8 mouse cellular contexts compared by ENCODE assay signal in genomic region chr13:21993957-21994738, GRCm38 (mm10). TPM values are rescaled to one million over a fixed set of nuclear protein-coding genes. Genes with fewer than 3 reads are reported as not detected.
DNase-seq lines count a peak whose midpoint lies in the region; ATAC-seq and TF ChIP-seq lines count a peak whose summit lies in the region.
"Had no signal": no experiment of that assay in that cellular context is flagged by ENCODE, and none has a peak within 500 bp of the region (broad histone marks: within the 10 kb centered on the region; RNA-seq: fewer than 3 reads in every experiment).

No protein-coding gene starts in this region.

- H3K9me3 ChIP-seq in MEL (replicated peaks; ENCODE audit: insufficient read depth, low read length), result no peaks in the 10 kb centered on the region
- H3K9me3 ChIP-seq in limb, embryonic 11.5 days (ENCODE audit: control insufficient read depth, low read length), result no peaks in the 10 kb centered on the region
- H3K9me3 ChIP-seq: limb, embryonic 15.5 days had no signal

- no peak for TF ChIP-seq POLR2A in MEL (IDR thresholded peaks at IDR 0.05; ENCODE audit: control insufficient read depth in 1 of 2, insufficient read depth in 1 of 2, low read depth in 1 of 2, low read length in 2 of 2, poor library complexity in 1 of 2)

- H3K9ac ChIP-seq in MEL (ENCODE audit: control insufficient read depth, low read depth, low read length, poor library complexity, severe bottlenecking), result no peak overlapping the region
- no peak overlapping the region for H3K9ac ChIP-seq in limb, embryonic 11.5 days (ENCODE audit: low read length)
- H3K9ac ChIP-seq: limb, embryonic 15.5 days had no signal

- H3K27ac ChIP-seq in MEL (ENCODE audit: control insufficient read depth, low read depth, low read length), result no peak overlapping the region
- no peak overlapping the region for H3K27ac ChIP-seq in limb, embryonic 11.5 days (replicated peaks; ENCODE audit: low read depth, low read length)
- H3K27ac ChIP-seq: limb, embryonic 15.5 days had no signal

- WGBS in limb, embryonic 11.5 days, result under 1% methylated on average over 22 of the region's 22 CpGs

- no peaks in the 10 kb centered on the region for H3K79me2 ChIP-seq in MEL (ENCODE audit: control insufficient read depth, insufficient read depth, low read length, poor library complexity)

- peak overlapping the region; percentile 47 to 57; a peak in 3 of 4 replicates for H3K4me3 ChIP-seq in MEL (ENCODE audit: control insufficient read depth in 1 of 2, insufficient read depth in 1 of 2, low read depth in 2 of 2, low read length in 2 of 2)
- no peak overlapping the region for H3K4me3 ChIP-seq in limb, embryonic 11.5 days (ENCODE audit: low read depth, low read length)

- ATAC-seq in limb, embryonic 11.5 days (ENCODE audit: insufficient number of reproducible peaks, low FRiP score, low TSS enrichment, low read depth), result no peak

- TF ChIP-seq EP300 in MEL (IDR thresholded peaks at IDR 0.05; ENCODE audit: low read depth in 1 of 2, low read length in 2 of 2), result no peak

- TF ChIP-seq CTCF in MEL (IDR thresholded peaks at IDR 0.05 in 2 of 3, conservative IDR thresholded peaks at IDR 0.05 in 1 of 3; ENCODE audit: control insufficient read depth in 1 of 3, insufficient read depth in 1 of 3, low read depth in 2 of 3, low read length in 3 of 3, poor library complexity in 1 of 3, severe bottlenecking in 1 of 3), result no peak

- peaks cover 0 to 11% of the 10 kb centered on the region in 2 experiments; a peak in 2 of 4 replicates for H3K36me3 ChIP-seq in MEL (ENCODE audit: control insufficient read depth in 1 of 2, insufficient read depth in 2 of 2, low read length in 2 of 2)
- no peaks in the 10 kb centered on the region for H3K36me3 ChIP-seq in limb, embryonic 11.5 days (ENCODE audit: control insufficient read depth, insufficient read depth, low read length)
- H3K36me3 ChIP-seq: limb, embryonic 15.5 days had no signal

- DNase-seq in left cerebral cortex, postnatal 25 days (ENCODE audit: low spot score in 2 of 2), result peak; percentile 24 to 52
- no peak for DNase-seq in left cerebral cortex, adult 8-10 months (ENCODE audit: low spot score in 2 of 2)
- DNase-seq in MEL (ENCODE audit: low read depth, low spot score), result peak; percentile 86
- DNase-seq in embryo, embryonic 9.5 days (ENCODE audit: extremely low spot score), result peak; percentile 91
- DNase-seq in limb, embryonic 11.5 days (ENCODE audit: low spot score), result peak; percentile 84
- DNase-seq in thymus, postnatal 14 days, result peak; percentile 56
- DNase-seq in gastrocnemius, adult 18-20 months (ENCODE audit: low spot score), result no peak

- intact Hi-C loops in left cerebral cortex, postnatal 25 days (cut with DNase I), result no loop called here

- H3K27me3 ChIP-seq in MEL (ENCODE audit: control insufficient read depth in 1 of 2, insufficient read depth in 2 of 2, low read length in 2 of 2), result peaks cover 0 to 2% of the 10 kb centered on the region in 2 experiments; a peak in 2 of 4 replicates
- H3K27me3 ChIP-seq in limb, embryonic 11.5 days (ENCODE audit: control insufficient read depth, insufficient read depth, low read length), result peaks cover 36% of the 10 kb centered on the region

- H3K4me2 ChIP-seq in limb, embryonic 11.5 days (ENCODE audit: low read depth, severe bottlenecking), result no peak overlapping the region

- peaks cover 0 to 9% of the 10 kb centered on the region in 2 experiments; a peak in 1 of 4 replicates for H3K4me1 ChIP-seq in MEL (ENCODE audit: control insufficient read depth in 1 of 2, insufficient read depth in 2 of 2, low read length in 2 of 2)
- peaks cover 10% of the 10 kb centered on the region for H3K4me1 ChIP-seq in limb, embryonic 11.5 days (ENCODE audit: control insufficient read depth, insufficient read depth, low read length)

- TF ChIP-seq RAD21 in MEL (IDR thresholded peaks at IDR 0.05; ENCODE audit: low read depth, low read length), result no peak

TF ChIP-seq in MEL, 35 proteins besides CTCF, POLR2A, EP300 and RAD21:
- TF ChIP-seq MYC (IDR thresholded peaks at IDR 0.05; ENCODE audit: low read depth, low read length) (peak; percentile 75; the same call in 1 of the 2 replicates), E2F4 (IDR thresholded peaks at IDR 0.05; ENCODE audit: borderline replicate concordance, low read depth, low read length) (no peak), MAFK (IDR thresholded peaks at IDR 0.05; ENCODE audit: borderline replicate concordance, low read depth, low read length) (peak; percentile 89), TBP (IDR thresholded peaks at IDR 0.05; ENCODE audit: low read depth, low read length) (peak; percentile 100), ZC3H11A (IDR thresholded peaks at IDR 0.05; ENCODE audit: low read depth, low read length) (no peak), GATA1 (IDR thresholded peaks at IDR 0.05; ENCODE audit: low read depth, low read length) (peak; percentile 20; the same call in 1 of the 2 replicates), UBTF (IDR thresholded peaks at IDR 0.05; ENCODE audit: borderline replicate concordance, insufficient read depth, low read depth, low read length) (no peak), RCOR1 (IDR thresholded peaks at IDR 0.05; ENCODE audit: low read depth, low read length) (peak; percentile 96)

RNA-seq across cellular contexts. Expression of gene Pom121l2, which starts 13.2 kb away (rescaled TPM):
- not detected for total RNA-seq in left cerebral cortex, postnatal 25 days (2021)
- not detected for total RNA-seq in left cerebral cortex, adult 8-10 months (2022)
- total RNA-seq in MEL (2012; rRNA removed), result not detected in 2 replicates
- not detected for polyA plus RNA-seq in MEL (2012; ENCODE audit: insufficient read depth in 1 of 2, insufficient read length in 2 of 2, low read depth in 1 of 2, low replicate concordance in 2 of 2, missing spikeins in 1 of 2)
- polyA plus RNA-seq in limb, embryonic 11.5 days (2014; fragmentation: Nextera tagmentation; extraction: Ambion mirVana), result 0.31 and 0.38 TPM in 2 replicates
- not detected for total RNA-seq in gastrocnemius, adult 18-20 months (2021)

RNA-seq across cellular contexts. Expression of gene Prss16, which starts 15.4 kb away (rescaled TPM):
- under 1 TPM; 0.25 to 0.39 TPM for total RNA-seq in left cerebral cortex, postnatal 25 days (2021)
- 1 to 10 TPM in 3 of 4 experiments, under 1 TPM in 1; 0.33 to 1.3 (median 1.0) TPM for total RNA-seq in left cerebral cortex, adult 8-10 months (2022)
- total RNA-seq in MEL (2012; rRNA removed), result not detected in 2 replicates
- under 1 TPM in 1 of 2 experiments, not detected in 1; 0.47 TPM for polyA plus RNA-seq in MEL (2012; ENCODE audit: insufficient read depth in 1 of 2, insufficient read length in 2 of 2, low read depth in 1 of 2, low replicate concordance in 2 of 2, missing spikeins in 1 of 2)
- polyA plus RNA-seq in limb, embryonic 11.5 days (2014; fragmentation: Nextera tagmentation; extraction: Ambion mirVana), result 0.20 and 0.21 TPM in 2 replicates
- not detected for total RNA-seq in gastrocnemius, adult 18-20 months (2021)

RNA-seq across cellular contexts. Expression of gene Hist1h2ah, which starts 41.2 kb away (rescaled TPM):
- 10 to 100 TPM; 28.7 to 29.1 TPM for total RNA-seq in left cerebral cortex, postnatal 25 days (2021)
- total RNA-seq in left cerebral cortex, adult 8-10 months (2022), result 10 to 100 TPM in 3 of 4 experiments, not detected in 1; 15.3 to 27.1 (median 22.8) TPM
- total RNA-seq in MEL (2012; rRNA removed), result 1,264 and 1,284 TPM in 2 replicates
- polyA plus RNA-seq in MEL (2012; ENCODE audit: insufficient read depth in 1 of 2, insufficient read length in 2 of 2, low read depth in 1 of 2, low replicate concordance in 2 of 2, missing spikeins in 1 of 2), result 1 to 10 TPM in 1 of 2 experiments, not detected in 1; 3.7 TPM
- 5.5 and 22.0 TPM in 2 replicates for polyA plus RNA-seq in limb, embryonic 11.5 days (2014; fragmentation: Nextera tagmentation; extraction: Ambion mirVana)
- 1 to 10 TPM; 1.6 to 2.2 TPM for total RNA-seq in gastrocnemius, adult 18-20 months (2021)

RNA-seq across cellular contexts. Expression of gene Hist1h2bk, which starts 41.5 kb away (rescaled TPM):
- 10 to 100 TPM; 10.0 to 11.6 TPM for total RNA-seq in left cerebral cortex, postnatal 25 days (2021)
- 10 to 100 TPM in 3 of 4 experiments, 1 to 10 TPM in 1; 3.0 to 13.9 (median 10.7) TPM for total RNA-seq in left cerebral cortex, adult 8-10 months (2022)
- total RNA-seq in MEL (2012; rRNA removed), result 2,495 and 3,316 TPM in 2 replicates
- 1 to 10 TPM in 1 of 2 experiments, not detected in 1; 5.7 TPM for polyA plus RNA-seq in MEL (2012; ENCODE audit: insufficient read depth in 1 of 2, insufficient read length in 2 of 2, low read depth in 1 of 2, low replicate concordance in 2 of 2, missing spikeins in 1 of 2)
- polyA plus RNA-seq in limb, embryonic 11.5 days (2014; fragmentation: Nextera tagmentation; extraction: Ambion mirVana), result 13.8 and 14.0 TPM in 2 replicates
- total RNA-seq in gastrocnemius, adult 18-20 months (2021), result 1 to 10 TPM; 2.1 to 3.6 TPM

RNA-seq across cellular contexts. Expression of gene Hist1h4i, which starts 47.0 kb away (rescaled TPM):
- total RNA-seq in left cerebral cortex, postnatal 25 days (2021), result 10 to 100 TPM; 60.2 to 73.2 TPM
- 10 to 100 TPM; 62.0 to 71.0 (median 68.4) TPM for total RNA-seq in left cerebral cortex, adult 8-10 months (2022)
- total RNA-seq in MEL (2012; rRNA removed), result 1,065 and 1,370 TPM in 2 replicates
- 10 to 100 TPM in 1 of 2 experiments, not detected in 1; 10.4 TPM for polyA plus RNA-seq in MEL (2012; ENCODE audit: insufficient read depth in 1 of 2, insufficient read length in 2 of 2, low read depth in 1 of 2, low replicate concordance in 2 of 2, missing spikeins in 1 of 2)
- 29.4 and 30.2 TPM in 2 replicates for polyA plus RNA-seq in limb, embryonic 11.5 days (2014; fragmentation: Nextera tagmentation; extraction: Ambion mirVana)
- 10 to 100 TPM; 27.1 to 27.8 TPM for total RNA-seq in gastrocnemius, adult 18-20 months (2021)

Comparison
In these comparisons a context has a peak if more than half of its experiments do, and no peak if none do; other contexts are left out.
1. DNase-seq: peak in left cerebral cortex, postnatal 25 days (2 of 2), MEL (single experiment), embryo, embryonic 9.5 days (single experiment), limb, embryonic 11.5 days (single experiment) and thymus, postnatal 14 days (single experiment); none in left cerebral cortex, adult 8-10 months (0 of 2) and gastrocnemius, adult 18-20 months (single experiment).
2. RNA of gene Hist1h2ah, which starts 41.2 kb away (total RNA-seq): 1,264 to 1,284 TPM in MEL; 28.7 to 29.1 TPM in left cerebral cortex, postnatal 25 days, 15.3 to 27.1 TPM in left cerebral cortex, adult 8-10 months and 1.6 to 2.2 TPM in gastrocnemius, adult 18-20 months; every median in the first group is over 10 times any median in the second.